Mouse (Mus musculus): Measurements from ENCODE around the gene Inpp5b.

Inpp5b gene

GRCm38 (mm10) chr4:124765802-124766565, 24.3 kb downstream of the Inpp5b start:
- DNase-seq (ENCODE audit: low spot score in 2 of 2), result no peak

DNA sequence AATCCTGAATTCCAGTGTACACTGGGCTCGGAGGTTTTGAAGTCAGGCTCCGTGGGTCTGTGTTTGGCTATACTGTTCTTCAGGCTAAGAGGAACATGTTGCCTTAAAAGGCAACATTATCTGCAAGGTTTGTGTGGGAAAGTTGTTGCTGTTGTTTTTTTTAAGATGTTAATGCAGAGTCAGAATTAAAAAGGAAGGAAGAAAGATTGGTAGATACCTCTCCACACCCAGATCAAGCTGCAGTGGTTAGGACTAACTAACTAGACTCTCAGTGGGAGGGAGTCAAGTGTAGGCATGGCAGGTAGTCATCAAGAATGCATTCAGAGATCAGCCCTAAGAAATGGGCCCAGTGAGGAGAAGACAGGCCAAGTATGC, 24.9 kb downstream of the Inpp5b start:
- no peak for DNase-seq (ENCODE audit: low spot score in 2 of 2)

- DNase-seq (ENCODE audit: low spot score in 2 of 2), result no peak
These were observed 27.4 kb downstream of the Inpp5b start for GRCm38 (mm10) chr4:124768963-124769591.

GRCm38 (mm10) chr4:124770624-124771023, 29.0 kb downstream of the Inpp5b start:
- DNase-seq (ENCODE audit: low spot score in 2 of 2), result no peak

DNA sequence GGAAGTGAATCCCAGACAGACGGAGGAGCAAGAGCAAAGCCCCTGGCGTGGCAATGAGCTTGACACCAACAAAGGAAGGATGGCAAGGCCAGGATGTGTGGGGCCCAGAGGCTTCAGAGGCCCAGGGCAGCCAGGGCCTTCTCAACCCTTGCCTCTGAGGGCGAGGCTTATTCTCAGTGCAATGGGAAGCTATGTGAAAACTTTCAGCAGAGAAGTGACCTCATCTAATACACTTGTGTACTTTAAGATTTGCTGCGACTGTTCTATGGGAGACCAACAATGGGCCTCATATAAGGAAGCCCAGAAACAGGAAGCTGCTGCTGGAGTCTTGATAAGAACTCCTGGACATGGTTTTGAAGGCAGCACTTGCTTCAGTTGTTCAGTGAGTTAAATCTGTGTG, 30.5 kb downstream of the Inpp5b start:
- no peak for DNase-seq (ENCODE audit: low spot score in 2 of 2)

DNA sequence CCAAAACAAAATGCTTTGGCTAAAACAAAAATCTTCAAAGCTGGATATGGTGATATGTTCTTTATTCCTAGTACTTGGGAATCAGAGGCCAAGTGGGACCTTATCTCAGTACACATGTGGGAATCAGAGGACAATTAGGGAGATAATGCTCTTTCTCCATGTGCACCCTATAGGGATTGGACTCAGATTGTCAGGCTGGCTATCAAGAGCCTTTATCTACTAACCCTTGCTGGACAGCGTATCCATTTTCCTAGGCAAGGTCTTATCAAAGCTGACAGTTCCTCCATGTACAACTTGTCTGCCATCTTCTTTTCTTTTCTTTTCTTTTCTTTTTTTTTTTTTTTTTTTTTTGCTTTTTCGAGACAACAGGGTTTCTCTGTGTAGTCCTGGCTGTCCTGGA, 31.8 kb downstream of the Inpp5b start:
- no peak for DNase-seq (ENCODE audit: low spot score in 2 of 2)

GRCm38 (mm10) chr4:124773995-124774394, 32.3 kb downstream of the Inpp5b start:
- DNase-seq (ENCODE audit: low spot score in 2 of 2), result no peak

GRCm38 (mm10) chr4:124774429-124774828, 32.8 kb downstream of the Inpp5b start:
- no peak for DNase-seq (ENCODE audit: low spot score in 2 of 2)

GRCm38 (mm10) chr4:124781361-124781760, 39.7 kb downstream of the Inpp5b start:
- DNase-seq (ENCODE audit: low spot score in 2 of 2), result no peak

GRCm38 (mm10) chr4:124782395-124782794, 40.7 kb downstream of the Inpp5b start:
- no peak for DNase-seq (ENCODE audit: low spot score in 2 of 2)

DNA sequence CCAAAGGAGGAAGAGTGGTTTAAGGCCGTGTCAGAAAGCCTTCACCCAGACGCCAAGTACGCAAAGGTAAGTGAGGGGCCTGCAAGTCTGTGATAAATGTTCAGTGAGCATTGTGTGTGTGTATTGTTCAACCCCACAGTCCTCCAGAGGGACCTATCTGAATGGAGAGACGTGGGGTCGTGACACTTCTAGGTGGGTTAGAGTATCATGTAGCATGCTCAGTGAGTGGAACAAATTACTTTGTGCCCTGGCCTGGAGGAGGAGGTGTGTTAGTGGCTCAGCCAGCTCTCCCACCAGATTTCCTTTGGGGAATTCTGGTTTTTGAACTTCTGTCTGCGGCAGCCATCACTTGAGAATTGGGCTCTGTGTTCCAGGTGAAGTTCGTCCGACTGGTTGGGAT, 42.3 kb downstream of the Inpp5b start:
- DNase-seq (ENCODE audit: low spot score in 2 of 2), result no peak

GRCm38 (mm10) chr4:124790013-124790412, 48.4 kb downstream of the Inpp5b start:
- no peak for DNase-seq (ENCODE audit: low spot score in 2 of 2)

DNA sequence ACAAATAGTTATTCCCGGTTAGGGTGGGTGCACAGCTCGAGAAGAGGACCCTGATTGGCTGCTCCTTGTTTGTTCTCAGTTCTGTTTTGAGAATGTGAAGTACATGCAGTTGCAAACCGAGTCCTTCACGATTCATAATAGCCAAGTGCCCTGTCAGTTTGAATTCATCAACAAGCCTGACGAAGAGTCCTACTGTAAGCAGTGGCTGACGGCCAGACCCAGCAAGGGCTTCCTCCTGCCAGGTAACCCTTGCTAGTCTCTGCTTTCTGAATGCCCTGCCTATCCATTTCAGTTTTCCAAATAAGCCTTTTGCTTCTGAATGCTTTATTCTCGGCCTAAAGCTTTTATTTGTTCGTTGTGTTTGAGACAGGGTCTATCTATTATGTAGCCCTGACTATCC, 50.5 kb downstream of the Inpp5b start:
- no peak for DNase-seq (ENCODE audit: low spot score in 2 of 2)

DNA sequence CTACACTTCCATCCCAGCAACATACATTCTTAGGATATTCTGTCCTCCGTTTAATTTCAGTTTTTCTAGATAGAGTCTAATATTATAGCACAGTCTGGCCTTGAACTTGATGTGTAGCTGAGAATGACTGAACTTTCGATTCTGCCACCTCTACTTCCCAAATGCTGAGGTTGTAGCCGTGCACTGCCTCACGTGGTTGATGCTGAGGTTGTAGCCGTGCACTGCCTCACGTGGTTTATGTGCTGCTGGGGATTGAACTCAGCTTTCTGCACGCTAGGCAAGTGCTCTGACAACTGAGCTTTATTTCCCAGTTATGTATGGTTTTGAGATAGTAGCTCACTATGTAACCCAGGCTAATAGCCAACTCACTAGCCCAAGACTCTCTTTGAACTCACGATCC, 54.5 kb downstream of the Inpp5b start:
- no peak for DNase-seq (ENCODE audit: low spot score in 2 of 2)

DNA sequence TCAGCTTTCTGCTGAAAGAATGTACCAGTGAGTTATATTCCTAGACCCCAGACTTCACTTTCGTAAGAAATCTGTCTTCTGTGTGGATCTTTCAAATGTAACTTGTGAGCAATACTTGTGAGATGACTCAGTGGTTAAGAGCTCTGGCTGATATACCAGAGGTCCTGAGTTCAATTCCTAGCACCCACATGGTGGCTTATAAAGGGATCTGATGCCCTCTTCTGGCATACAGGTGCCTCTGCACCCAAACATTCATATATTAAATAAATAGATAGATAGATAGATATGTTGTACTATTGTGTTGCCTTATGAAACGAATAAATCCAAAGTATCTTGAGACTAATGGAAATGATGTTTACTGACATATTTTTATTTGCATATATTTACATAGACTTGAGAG, 55.3 kb downstream of the Inpp5b start:
- no peak for DNase-seq (ENCODE audit: low spot score in 2 of 2)

- peak; percentile 83 to 93 for DNase-seq (ENCODE audit: low spot score in 2 of 2)
These were observed 60.1 kb downstream of the Inpp5b start, which contains the start of gene Mtf1 for GRCm38 (mm10) chr4:124801552-124802308. Gene Mtf1, plus strand, starts transcription at chr4:124802104.

GRCm38 (mm10) chr4:124802309-124803260, 60.9 kb downstream of the Inpp5b start:
- peak; percentile 84 to 92 for DNase-seq (ENCODE audit: low spot score in 2 of 2)

- DNase-seq (ENCODE audit: low spot score in 2 of 2), result no peak
These were observed 61.8 kb downstream of the Inpp5b start for GRCm38 (mm10) chr4:124803406-124803805.

- no peak for DNase-seq (ENCODE audit: low spot score in 2 of 2)
These were observed 66.9 kb downstream of the Inpp5b start for GRCm38 (mm10) chr4:124808511-124808910.

- DNase-seq (ENCODE audit: low spot score in 2 of 2), result no peak
These were observed 67.7 kb downstream of the Inpp5b start for GRCm38 (mm10) chr4:124809136-124809883.

DNA sequence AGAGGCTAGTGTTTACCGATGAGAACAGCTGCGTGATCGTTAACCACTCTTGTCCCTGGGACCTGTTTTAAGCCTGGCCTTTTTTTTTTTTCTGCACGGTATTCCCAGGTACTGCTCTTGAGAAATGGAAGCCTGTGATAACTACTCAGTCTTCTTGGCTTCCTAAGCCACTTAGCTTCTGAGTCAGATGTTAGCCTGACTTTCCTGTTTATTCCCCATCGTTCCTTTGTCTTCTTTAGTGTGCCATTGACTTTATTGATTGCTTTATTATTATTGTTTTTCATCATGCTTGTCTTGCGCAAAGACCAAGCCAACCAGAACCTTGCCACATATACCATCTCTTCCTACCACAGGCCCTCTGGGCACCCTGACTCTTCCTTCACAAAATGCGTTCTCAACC, 68.4 kb downstream of the Inpp5b start:
- DNase-seq (ENCODE audit: low spot score in 2 of 2), result no peak
